Mouse (Mus musculus) cerebellum, adult 2 months (tissue): ENCODE measurements around the gene Lrrc42. TPM values are rescaled to one million over a fixed set of nuclear protein-coding genes. Genes with fewer than 3 reads are reported as not detected.

Experiments used
- DNase-seq, 2 experiments: peaks; one replicate each; pipeline ENCODE4 v3.0.0; 2021
- H3K27ac ChIP-seq: fragments of 200-500 bp; 2 replicates; pipeline ENCODE4 v1.5.1; 2012; ENCODE audit warnings: low read length, control low read depth, inconsistent platforms; ENCODE audit not compliant: insufficient read depth
- H3K27me3 ChIP-seq: fragments of 200-500 bp; 2 replicates; pipeline ENCODE4 v1.6.1; 2012; ENCODE audit warnings: inconsistent platforms, mild to moderate bottlenecking, low read length, moderate library complexity; ENCODE audit not compliant: control insufficient read depth, insufficient read depth
- H3K4me1 ChIP-seq: fragments of 200-500 bp; 2 replicates; pipeline ENCODE4 v1.6.1; 2011; ENCODE audit warnings: low read length; ENCODE audit not compliant: control insufficient read depth, insufficient read depth
- H3K4me3 ChIP-seq: fragments of 200-500 bp; replicated peaks from 2 replicates; pipeline ENCODE3; 2011; ENCODE audit warnings: mild to moderate bottlenecking, low read depth, low read length, control low read depth; ENCODE audit not compliant: insufficient read depth
- CTCF ChIP-seq: fragments of 200-500 bp; IDR thresholded peaks from 2 replicates; pipeline ENCODE4 v1.5.1; 2011; ENCODE audit warnings: low read depth, mild to moderate bottlenecking, control low read depth, low read length, moderate library complexity, borderline replicate concordance; ENCODE audit not compliant: insufficient read depth
- POLR2A ChIP-seq: fragments of 200-500 bp; IDR thresholded peaks from 2 replicates; pipeline ENCODE4 v1.6.1; 2011; ENCODE audit warnings: low read length, control low read depth, borderline replicate concordance; ENCODE audit not compliant: insufficient read depth
- WGBS: fragments of 180-500 bp; shearing (Covaris S2); methylation state at CpG from one replicate; pipeline ENCODE4 v1.1.7; 2018; 5-methylcytosine and 5-hydroxymethylcytosine counted together
- polyA plus RNA-seq: library from polyadenylated mRNA; depleted of rRNA; stranded (reverse); fragments of >200 nt; gene quantifications from 2 replicates; pipeline ENCODE4 v1.2.3, GENCODE M21; 2012

Lrrc42 gene
- polyA plus RNA-seq, 1 experiment = 24.1 TPM

DNA sequence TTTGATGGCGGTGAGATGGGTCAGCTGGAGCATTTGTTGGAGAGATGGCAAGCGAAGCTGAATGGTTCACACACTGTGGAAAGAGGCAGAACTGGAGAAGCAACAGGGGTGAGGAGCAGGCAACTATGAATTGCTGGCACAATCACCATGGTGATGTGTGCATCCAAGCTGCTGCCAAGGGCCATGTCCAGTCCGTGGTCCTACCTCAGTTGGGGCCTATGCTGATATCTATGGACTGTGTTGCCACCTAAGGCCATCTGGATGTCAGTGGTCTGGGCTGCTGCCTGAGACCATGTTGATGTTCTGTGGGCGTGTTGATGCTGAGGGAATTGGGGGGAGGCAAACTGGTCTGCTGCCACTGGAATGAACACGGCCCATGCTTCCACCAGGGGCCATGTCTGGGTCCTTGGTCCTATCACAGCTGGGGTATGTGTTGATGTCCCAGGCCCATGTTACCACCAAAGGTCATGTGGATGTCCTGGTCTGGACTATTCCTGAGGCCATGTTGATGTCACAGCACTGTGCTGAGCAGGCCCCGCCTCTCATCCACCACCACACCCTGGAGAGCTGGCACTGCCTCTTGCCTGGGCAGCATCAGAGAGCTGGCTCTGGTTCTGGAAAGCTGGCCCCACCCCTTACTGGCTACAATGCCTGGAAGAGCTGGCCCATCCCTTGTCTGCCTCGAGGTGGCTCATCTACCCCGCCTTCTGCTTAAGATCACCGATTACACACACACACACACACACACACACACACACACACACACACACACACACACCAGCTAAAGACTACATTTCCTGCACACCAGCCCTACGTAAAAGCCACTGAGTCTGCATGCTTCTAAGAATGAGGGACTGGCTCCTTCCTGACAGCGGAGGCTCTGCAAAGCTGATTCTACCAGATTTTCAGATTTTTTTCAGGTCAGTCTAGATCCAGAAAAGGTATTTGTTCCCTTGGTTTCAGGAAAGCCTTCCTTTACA lies 29.8 kb downstream of the Lrrc42 start:
- peaks cover 9% of the 10 kb centered on the region; the same call in 1 of the 2 replicates for H3K4me1 ChIP-seq

DNA sequence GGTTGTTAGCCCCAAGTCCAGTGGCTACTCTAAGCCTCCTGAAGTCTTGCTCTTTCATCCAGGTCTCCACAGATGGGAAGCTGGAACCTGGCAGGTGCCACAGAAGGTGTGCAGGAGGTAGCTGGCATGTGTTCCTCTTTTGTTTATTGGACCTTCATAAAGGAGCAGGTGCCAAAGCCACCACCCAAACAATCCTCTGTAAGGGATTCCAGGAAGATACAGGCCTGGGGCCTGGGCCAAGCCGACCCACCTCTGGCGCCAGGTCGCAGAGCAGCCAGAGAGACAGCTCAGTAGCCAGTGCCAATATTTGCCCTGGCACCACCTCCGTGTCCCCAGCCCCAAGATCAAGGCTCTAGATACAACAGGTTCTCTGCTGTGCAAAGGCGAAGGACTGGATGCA lies 31.8 kb downstream of the Lrrc42 start:
- 24% methylated on average over 5 of the region's 5 CpGs for WGBS

More for the DNA sequence above, 29.8 kb downstream of the Lrrc42 start:
- 43% methylated on average over 11 of the region's 11 CpGs for WGBS
- Histone ChIP-seq H3K27ac (no peak overlapping the region), H3K27me3 (no peaks in the 10 kb centered on the region), H3K4me3 (no peak overlapping the region)
- DNase-seq = peak; percentile 31 to 57
- TF ChIP-seq CTCF (no peak), POLR2A (no peak)

DNA sequence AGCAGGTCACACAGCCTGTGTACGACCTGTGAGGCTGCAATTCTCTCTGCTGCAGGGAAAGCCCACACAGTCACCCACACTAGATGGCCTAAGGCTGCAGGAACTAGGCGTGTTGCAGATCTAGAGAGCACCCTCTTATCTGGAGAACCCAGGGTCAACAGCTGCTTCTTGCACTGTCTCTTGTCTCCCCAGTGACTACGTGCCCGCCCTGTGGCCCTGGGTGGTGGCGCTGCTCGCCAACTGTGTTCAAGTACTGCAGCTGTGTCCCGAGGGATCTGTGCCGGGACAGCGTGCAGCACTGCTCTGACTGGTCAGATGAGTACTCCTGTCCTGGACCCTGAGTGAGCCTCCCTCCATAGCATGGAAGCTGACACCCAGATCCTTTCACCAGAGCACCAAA lies 35.8 kb downstream of the Lrrc42 start:
- Histone ChIP-seq H3K4me3 (no peak overlapping the region), H3K27me3 (no peaks in the 10 kb centered on the region), H3K27ac (no peak overlapping the region), H3K4me1 (peaks cover 5% of the 10 kb centered on the region; the same call in 1 of the 2 replicates)
- no peak for DNase-seq
- WGBS = 74% methylated on average over 9 of the region's 9 CpGs
- TF ChIP-seq POLR2A = no peak
- TF ChIP-seq CTCF = no peak

More for the DNA sequence above, 31.8 kb downstream of the Lrrc42 start:
- peak; percentile 14 to 35 for DNase-seq
- H3K4me3 ChIP-seq = no peak overlapping the region
- peaks cover 9% of the 10 kb centered on the region; the same call in 1 of the 2 replicates for H3K4me1 ChIP-seq
- H3K27me3 ChIP-seq = no peaks in the 10 kb centered on the region
- TF ChIP-seq POLR2A (no peak), CTCF (no peak)
- no peak overlapping the region for H3K27ac ChIP-seq

DNA sequence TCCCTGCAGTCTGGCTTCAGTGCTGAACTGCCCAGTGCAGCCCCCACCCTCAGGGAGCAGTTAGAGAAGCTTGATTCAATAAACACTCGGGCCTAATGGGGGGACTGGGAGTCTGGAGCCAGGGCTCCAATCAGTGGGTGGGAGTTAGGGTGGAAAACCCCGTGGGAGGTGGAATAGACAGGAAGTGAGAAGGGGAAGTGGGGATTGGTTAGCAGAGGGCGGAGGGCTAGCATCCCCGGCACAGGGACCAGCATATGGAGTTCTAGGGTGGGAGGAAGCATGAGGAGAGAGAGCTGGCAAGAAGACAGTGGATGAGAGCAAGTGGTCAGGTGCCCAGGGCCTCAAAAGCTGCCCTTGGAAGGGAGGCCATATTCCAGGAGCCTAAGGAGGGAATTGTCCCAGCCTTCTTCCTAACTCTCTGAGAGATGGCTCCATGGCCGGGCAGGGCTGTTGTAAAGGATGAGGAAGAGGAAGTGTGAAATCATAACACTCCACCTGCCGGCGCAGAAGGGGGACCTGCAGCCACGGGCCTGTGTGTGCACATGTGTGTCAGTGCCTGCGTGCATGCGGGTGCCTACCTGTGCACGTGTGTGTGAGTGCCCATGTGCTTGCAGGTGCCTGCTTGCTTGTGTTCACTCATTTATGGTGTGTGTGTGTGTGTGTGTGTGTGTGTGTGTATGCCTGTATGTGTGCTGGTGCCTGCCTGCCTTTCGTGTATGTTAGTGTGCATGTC lies 39.9 kb downstream of the Lrrc42 start:
- WGBS = 68% methylated on average over 12 of the region's 12 CpGs
- no peaks in the 10 kb centered on the region for H3K27me3 ChIP-seq
- no peak overlapping the region for H3K27ac ChIP-seq
- H3K4me1 ChIP-seq = no peaks in the 10 kb centered on the region
- TF ChIP-seq POLR2A (no peak), CTCF (no peak)
- H3K4me3 ChIP-seq = no peak overlapping the region
- no peak for DNase-seq

DNA sequence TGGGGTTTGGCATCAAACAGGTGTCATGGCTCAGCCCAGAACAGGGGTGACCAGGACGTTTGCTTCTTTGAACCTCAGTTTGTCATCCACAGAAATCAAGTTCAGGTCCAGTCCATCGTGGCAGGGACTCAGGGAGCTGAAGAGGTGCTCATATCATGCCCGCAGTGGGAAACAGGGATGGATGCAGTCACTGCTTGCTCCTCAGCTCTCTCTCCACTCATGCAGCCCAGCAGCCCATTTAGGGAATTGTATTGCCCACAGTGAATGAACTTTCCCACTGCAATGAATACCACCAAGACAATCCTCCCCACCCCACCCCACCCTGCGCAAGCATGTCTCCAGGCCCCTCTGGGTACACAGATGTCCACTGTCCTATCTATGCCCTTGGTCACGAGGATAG lies 41.4 kb downstream of the Lrrc42 start:
- H3K27ac ChIP-seq = no peak overlapping the region
- H3K27me3 ChIP-seq = no peaks in the 10 kb centered on the region
- H3K4me1 ChIP-seq = no peaks in the 10 kb centered on the region
- TF ChIP-seq CTCF (no peak), POLR2A (no peak)
- 79% methylated on average over 5 of the region's 5 CpGs for WGBS
- DNase-seq = no peak
- H3K4me3 ChIP-seq = no peak overlapping the region

DNA sequence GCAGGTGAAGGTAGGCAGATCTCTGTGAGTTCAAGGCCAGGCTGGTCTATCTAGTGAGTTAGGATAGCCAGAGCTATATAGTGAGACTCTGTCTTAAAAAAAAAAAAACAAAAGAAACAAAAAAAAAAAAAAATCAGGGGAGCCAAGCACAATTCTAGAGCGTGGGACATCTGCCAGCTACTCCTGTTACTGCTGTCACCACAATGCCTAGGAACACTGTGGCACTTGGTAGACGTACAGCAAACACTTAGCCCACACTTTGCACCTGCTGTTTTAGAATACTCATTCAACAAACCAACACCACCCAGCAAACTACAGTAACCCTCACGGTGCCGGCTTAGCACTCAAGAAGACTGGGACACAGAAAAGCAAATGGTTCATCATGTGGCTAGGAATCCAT lies 41.9 kb downstream of the Lrrc42 start:
- Histone ChIP-seq H3K4me3 (no peak overlapping the region), H3K27me3 (no peaks in the 10 kb centered on the region), H3K27ac (no peak overlapping the region), H3K4me1 (no peaks in the 10 kb centered on the region)
- TF ChIP-seq POLR2A (no peak), CTCF (no peak)
- 57% methylated on average over 4 of the region's 4 CpGs for WGBS
- no peak for DNase-seq

DNA sequence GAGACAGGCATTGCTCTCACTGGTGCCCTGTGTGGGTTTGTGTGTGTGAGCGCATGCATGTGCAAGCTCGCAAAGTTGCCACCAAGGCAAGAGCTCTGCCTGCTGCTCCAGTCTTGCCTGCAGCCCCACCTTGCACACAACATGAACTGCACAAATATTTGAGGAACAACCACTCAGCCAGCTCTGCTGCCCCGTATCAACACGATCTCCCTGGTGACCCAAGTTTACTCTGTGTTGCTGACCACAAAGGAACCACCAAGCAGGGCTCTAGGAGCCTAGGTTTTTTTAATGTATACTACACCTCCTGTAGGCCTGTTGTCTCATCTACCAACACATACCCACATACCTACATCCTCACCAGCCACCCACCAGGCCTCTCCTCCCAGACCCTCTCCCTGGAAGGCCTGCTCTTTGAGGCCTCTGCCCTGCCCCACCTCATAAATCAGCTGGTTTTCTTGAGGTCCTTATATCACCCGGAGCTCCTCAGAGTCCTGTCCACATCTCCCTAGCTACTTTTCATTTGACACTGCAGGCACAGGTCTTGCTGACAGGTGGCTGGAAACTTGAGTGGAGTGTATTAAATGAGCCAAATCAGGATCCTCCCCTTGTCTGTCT lies 42.7 kb downstream of the Lrrc42 start:
- H3K27me3 ChIP-seq = no peaks in the 10 kb centered on the region
- TF ChIP-seq CTCF = no peak
- TF ChIP-seq POLR2A = no peak
- no peaks in the 10 kb centered on the region for H3K4me1 ChIP-seq
- H3K27ac ChIP-seq = no peak overlapping the region
- no peak overlapping the region for H3K4me3 ChIP-seq
- no peak for DNase-seq
- WGBS = 82% methylated on average over 5 of the region's 5 CpGs

DNA sequence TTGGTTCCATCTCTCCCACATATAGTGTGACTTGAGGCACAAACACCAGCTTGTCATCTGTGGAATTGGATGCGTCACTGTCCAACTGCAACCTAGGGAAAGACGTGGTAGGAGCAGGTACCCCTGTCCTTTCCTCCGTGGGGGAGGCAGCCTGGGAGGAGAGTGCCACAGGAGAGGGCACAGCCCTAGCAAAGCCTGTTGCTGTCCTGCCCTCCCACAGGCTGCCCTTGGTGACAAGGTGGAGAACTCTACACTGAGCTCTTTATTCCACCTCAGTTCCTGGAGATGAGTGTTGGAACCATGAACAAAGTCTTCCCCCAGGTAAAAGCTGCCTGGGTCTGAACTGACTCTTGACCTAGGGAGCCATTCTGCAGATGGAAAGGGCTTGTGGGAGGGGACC lies 44.5 kb downstream of the Lrrc42 start, which contains the start of gene Ldlrad1:
Gene Ldlrad1 (plus strand): TSS at position 301 of the 400 bp plus-strand sequence.
- no peaks in the 10 kb centered on the region for H3K27me3 ChIP-seq
- DNase-seq = no peak
- TF ChIP-seq POLR2A = no peak
- TF ChIP-seq CTCF = no peak
- WGBS = 82% methylated on average over 3 of the region's 3 CpGs
- H3K4me3 ChIP-seq = no peak within 1 kb of the TSS
- H3K27ac ChIP-seq = no peak within 1 kb of the TSS
- H3K4me1 ChIP-seq = no peaks in the 10 kb centered on the region
